Mouse (Mus musculus) macrophage (primary cell): ENCODE results near the gene Hlcs. TPM values are rescaled to one million over a fixed set of nuclear protein-coding genes. Genes with fewer than 3 reads are reported as not detected.

Experiments used
- H3K27ac ChIP-seq: fragments of 350-480 bp; formaldehyde crosslinking; 2 replicates; pipeline ENCODE4 v1.9.0; 2021
- H3K36me3 ChIP-seq: fragments of 350-480 bp; formaldehyde crosslinking; 2 replicates; pipeline ENCODE4 v1.9.0; 2021; ENCODE audit errors: inconsistent target
- H3K4me3 ChIP-seq: fragments of 350-480 bp; formaldehyde crosslinking; 2 replicates; pipeline ENCODE4 v1.9.0; 2021; ENCODE audit errors: inconsistent target
- H3K79me2 ChIP-seq: fragments of 350-480 bp; formaldehyde crosslinking; 2 replicates; pipeline ENCODE4 v1.9.0; 2021; ENCODE audit errors: inconsistent target
- WGBS: methylation state at CpG from one replicate; pipeline ENCODE4 v1.1.7; 2026; ENCODE audit warnings: inconsistent platforms; ENCODE audit not compliant: missing documents; 5-methylcytosine and 5-hydroxymethylcytosine counted together
- polyA plus RNA-seq: library from polyadenylated mRNA; stranded (reverse); fragments of 250-400 nt; gene quantifications from 3 replicates; pipeline ENCODE4 v1.2.4, GENCODE M21; 2018; ENCODE audit warnings: inconsistent platforms

The Hlcs gene
- polyA plus RNA-seq, 1 experiment from 2014 or later, result 5.2 TPM

GRCm38 (mm10) chr16:94079075-94079855 is 234.1 kb downstream of the Hlcs start:
- Histone ChIP-seq H3K4me3 (no peak overlapping the region), H3K27ac (no peak overlapping the region), H3K36me3 (no peaks in the 10 kb centered on the region), H3K79me2 (no peaks in the 10 kb centered on the region)
- 5% methylated on average over 46 of the region's 47 CpGs for WGBS

Other genes starting within 250 kb of the Hlcs start
- gene Sim2, start 228.6 kb downstream of the Hlcs start, polyA plus RNA-seq, result not detected in 3 replicates
- not detected in 3 replicates for gene Ripply3, start 14.8 kb upstream of the Hlcs start, polyA plus RNA-seq
- 13.1 to 38.2 TPM (median 20.7 TPM) in 3 replicates for gene Ttc3, start 57.0 kb upstream of the Hlcs start, polyA plus RNA-seq
- 19.2 to 31.0 TPM (median 24.7 TPM) in 3 replicates for gene Pigp, start 58.3 kb upstream of the Hlcs start, polyA plus RNA-seq
- 45.9 to 89.1 TPM (median 67.2 TPM) in 3 replicates for gene Vps26c, start 213.3 kb upstream of the Hlcs start, polyA plus RNA-seq